8 mouse cellular contexts compared by ENCODE assay signal in the genomic region with DNA sequence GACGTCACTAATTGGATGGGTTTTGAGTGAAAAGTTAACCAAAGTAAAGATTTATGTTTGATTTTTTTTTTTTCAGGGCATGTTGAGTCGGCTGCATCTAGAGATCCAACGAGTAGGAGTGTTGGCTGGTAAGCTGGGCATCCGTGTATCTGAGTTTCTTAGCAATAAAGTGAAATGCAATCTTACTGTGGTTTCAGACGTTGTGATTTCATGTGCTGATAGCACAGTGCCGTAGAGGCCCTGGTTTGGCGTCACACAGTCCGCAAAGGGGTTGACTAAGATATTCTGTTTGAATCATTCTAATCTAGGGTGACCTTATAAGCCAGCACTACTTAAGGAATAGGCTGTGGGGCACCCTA. TPM values are rescaled to one million over a fixed set of nuclear protein-coding genes. Genes with fewer than 3 reads are reported as not detected.
DNase-seq lines count a peak whose midpoint lies in the region; ATAC-seq and TF ChIP-seq lines count a peak whose summit lies in the region.

No protein-coding gene starts in this region.

- peak overlapping the region; percentile 97 for H3K4me2 ChIP-seq in intestine, embryonic 14.5 days (ENCODE audit: low read length)
- H3K4me2 ChIP-seq in neural tube, embryonic 13.5 days: peak overlapping the region; percentile 65

- 0 out of 2 replicates have a peak overlapping the region, but pooled peaks have one; percentile 8 for H3K27ac ChIP-seq in cortical plate, adult 2 months (ENCODE audit: insufficient read depth, low read length)
- peak overlapping the region; percentile 74 for H3K27ac ChIP-seq in intestine, embryonic 14.5 days (ENCODE audit: low read depth)
- peak overlapping the region; percentile 86 for H3K27ac ChIP-seq in neural tube, embryonic 13.5 days (replicated peaks)

- H3K4me1 ChIP-seq in lung, adult 2 months (ENCODE audit: control insufficient read depth, insufficient read depth, low read length): peaks cover 13% of the 10 kb centered on the region
- peaks cover 10% of the 10 kb centered on the region for H3K4me1 ChIP-seq in cortical plate, adult 2 months (ENCODE audit: control insufficient read depth, insufficient read depth, low read length)
- H3K4me1 ChIP-seq in intestine, embryonic 14.5 days (replicated peaks; ENCODE audit: control insufficient read depth, insufficient read depth, low read length): peaks cover 41% of the 10 kb centered on the region
- peaks cover 71% of the 10 kb centered on the region for H3K4me1 ChIP-seq in neural tube, embryonic 13.5 days (replicated peaks)

- H3K4me3 ChIP-seq in lung, adult 2 months (replicated peaks; ENCODE audit: extremely low read depth, low read depth, low read length): peak overlapping the region; percentile 60
- peak overlapping the region; percentile 32 for H3K4me3 ChIP-seq in cortical plate, adult 2 months (ENCODE audit: insufficient read depth, low read length)
- peak overlapping the region; percentile 87 for H3K4me3 ChIP-seq in intestine, embryonic 14.5 days (ENCODE audit: low read depth, low read length)
- peak overlapping the region; percentile 52 for H3K4me3 ChIP-seq in neural tube, embryonic 13.5 days

- TF ChIP-seq CTCF in lung, adult 2 months (IDR thresholded peaks at IDR 0.05; ENCODE audit: insufficient read depth, low read length): no peak
- no peak for TF ChIP-seq CTCF in cortical plate, adult 2 months (IDR thresholded peaks at IDR 0.05; ENCODE audit: extremely low read depth, insufficient read depth, low read length)

- DNase-seq in lung, adult 2 months: no peak
- DNase-seq in lung, postnatal 25 days (ENCODE audit: low spot score): no peak
- no peak for DNase-seq in intestine, embryonic 14.5 days (ENCODE audit: low spot score)
- DNase-seq in cerebellum, adult 11 months: no peak
- DNase-seq in adipocyte (ENCODE audit: low spot score): no peak
- no peak for DNase-seq in urinary bladder, adult 18-20 months (ENCODE audit: low spot score in 2 of 2)

- H3K27me3 ChIP-seq in intestine, embryonic 14.5 days (replicated peaks; ENCODE audit: control insufficient read depth, insufficient read depth, low read length): no peaks in the 10 kb centered on the region
- H3K27me3 ChIP-seq in neural tube, embryonic 13.5 days: no peaks in the 10 kb centered on the region

- no peak for ATAC-seq in intestine, embryonic 14.5 days (replicated peaks; ENCODE audit: low FRiP score, low TSS enrichment, low read depth)
- ATAC-seq in neural tube, embryonic 13.5 days (ENCODE audit: low read depth): no peak

- 2% methylated on average over 8 of the region's 8 CpGs for WGBS in lung, adult 2 months
- under 1% methylated on average over 8 of the region's 8 CpGs for WGBS in intestine, embryonic 14.5 days
- 0% methylated on average over 8 of the region's 8 CpGs for WGBS in neural tube, embryonic 13.5 days

- H3K36me3 ChIP-seq in intestine, embryonic 14.5 days (ENCODE audit: control insufficient read depth, insufficient read depth, low read length): peaks cover 28% of the 10 kb centered on the region
- 0 out of 2 replicates have a peak, but pooled peaks cover 19% of the 10 kb centered on the region for H3K36me3 ChIP-seq in neural tube, embryonic 13.5 days

- no peaks in the 10 kb centered on the region for H3K9me3 ChIP-seq in intestine, embryonic 14.5 days (ENCODE audit: control insufficient read depth, low read length)
- no peaks in the 10 kb centered on the region for H3K9me3 ChIP-seq in neural tube, embryonic 13.5 days

- no peak for TF ChIP-seq POLR2A in lung, adult 2 months (IDR thresholded peaks at IDR 0.05; ENCODE audit: borderline replicate concordance, extremely low read depth, low read depth, low read length)
- no peak for TF ChIP-seq POLR2A in cortical plate, adult 2 months (IDR thresholded peaks at IDR 0.05; ENCODE audit: extremely low read depth, insufficient read depth, low read length)

- peak overlapping the region; percentile 93 for H3K9ac ChIP-seq in intestine, embryonic 14.5 days (ENCODE audit: low read length)
- H3K9ac ChIP-seq in neural tube, embryonic 13.5 days: peak overlapping the region; percentile 76

RNA-seq across cellular contexts. Expression of a gene that starts 0.8 kb away (rescaled TPM):
- polyA plus RNA-seq in lung, adult 2 months (2012; rRNA removed): 237 and 263 TPM in 2 replicates
- polyA plus RNA-seq in cortical plate, adult 2 months (2012; rRNA removed): 176 and 187 TPM in 2 replicates
- 97.3 and 104 TPM in 2 replicates for polyA plus RNA-seq in intestine, embryonic 14.5 days (2014; fragmentation: Nextera tagmentation; extraction: Ambion mirVana)
- 70.1 and 82.9 TPM in 2 replicates for polyA plus RNA-seq in neural tube, embryonic 13.5 days (2015; fragmentation: Nextera tagmentation; extraction: Ambion mirVana)

RNA-seq across cellular contexts. Expression of a gene that starts 5.5 kb away (rescaled TPM):
- polyA plus RNA-seq in lung, adult 2 months (2012; rRNA removed): 1.1 and 1.2 TPM in 2 replicates
- polyA plus RNA-seq in cortical plate, adult 2 months (2012; rRNA removed): 97.3 and 102 TPM in 2 replicates
- 2.6 and 5.7 TPM in 2 replicates for polyA plus RNA-seq in intestine, embryonic 14.5 days (2014; fragmentation: Nextera tagmentation; extraction: Ambion mirVana)
- 1.5 and 1.6 TPM in 2 replicates for polyA plus RNA-seq in neural tube, embryonic 13.5 days (2015; fragmentation: Nextera tagmentation; extraction: Ambion mirVana)

RNA-seq across cellular contexts. Expression of a gene that starts 21.1 kb away (rescaled TPM):
- 136 and 146 TPM in 2 replicates for polyA plus RNA-seq in lung, adult 2 months (2012; rRNA removed)
- 82.0 and 91.8 TPM in 2 replicates for polyA plus RNA-seq in cortical plate, adult 2 months (2012; rRNA removed)
- 26.8 and 28.4 TPM in 2 replicates for polyA plus RNA-seq in intestine, embryonic 14.5 days (2014; fragmentation: Nextera tagmentation; extraction: Ambion mirVana)
- 20.1 and 22.9 TPM in 2 replicates for polyA plus RNA-seq in neural tube, embryonic 13.5 days (2015; fragmentation: Nextera tagmentation; extraction: Ambion mirVana)

RNA-seq across cellular contexts. Expression of a gene that starts 40.1 kb away (rescaled TPM):
- polyA plus RNA-seq in lung, adult 2 months (2012; rRNA removed): 1.7 and 2.1 TPM in 2 replicates
- 106 and 109 TPM in 2 replicates for polyA plus RNA-seq in cortical plate, adult 2 months (2012; rRNA removed)
- polyA plus RNA-seq in intestine, embryonic 14.5 days (2014; fragmentation: Nextera tagmentation; extraction: Ambion mirVana): 2.1 and 2.8 TPM in 2 replicates
- 35.0 and 35.3 TPM in 2 replicates for polyA plus RNA-seq in neural tube, embryonic 13.5 days (2015; fragmentation: Nextera tagmentation; extraction: Ambion mirVana)

RNA-seq across cellular contexts. Expression of a gene that starts 49.7 kb away (rescaled TPM):
- polyA plus RNA-seq in lung, adult 2 months (2012; rRNA removed): 27.5 and 43.2 TPM in 2 replicates
- polyA plus RNA-seq in cortical plate, adult 2 months (2012; rRNA removed): 37.0 and 39.1 TPM in 2 replicates
- 32.3 and 32.7 TPM in 2 replicates for polyA plus RNA-seq in intestine, embryonic 14.5 days (2014; fragmentation: Nextera tagmentation; extraction: Ambion mirVana)
- polyA plus RNA-seq in neural tube, embryonic 13.5 days (2015; fragmentation: Nextera tagmentation; extraction: Ambion mirVana): 35.7 and 36.2 TPM in 2 replicates

Comparison
In these comparisons a context has a peak if more than half of its experiments do, and no peak if none do; other contexts are left out.
1. H3K4me3 ChIP-seq: peak in every context shown above with its lines; median percentile 87 in intestine, embryonic 14.5 days; 60 in lung, adult 2 months; 52 in neural tube, embryonic 13.5 days; 32 in cortical plate, adult 2 months.
2. H3K27ac ChIP-seq: peak in every context shown above with its lines; median percentile 86 in neural tube, embryonic 13.5 days; 74 in intestine, embryonic 14.5 days; 8 in cortical plate, adult 2 months.
3. RNA of a gene that starts 5.5 kb away (polyA plus RNA-seq): 97.3 to 102 TPM in cortical plate, adult 2 months; 2.6 to 5.7 TPM in intestine, embryonic 14.5 days, 1.5 to 1.6 TPM in neural tube, embryonic 13.5 days and 1.1 to 1.2 TPM in lung, adult 2 months; every median in the first group is over 10 times any median in the second.